Mouse (Mus musculus) C2C12 (cell line): ENCODE data around the gene Qpctl.

Experiments
- CEBPB ChIP-seq: IDR thresholded peaks from one replicate; pipeline ENCODE4 v1.6.1; 2011; ENCODE audit warnings: low read depth, mild to moderate bottlenecking, control low read depth, moderate library complexity
- CTCF ChIP-seq: IDR thresholded peaks from one replicate; pipeline ENCODE4 v1.5.1; 2011; ENCODE audit not compliant: control insufficient read depth, insufficient read depth, insufficient read length
- MYOD1 ChIP-seq: IDR thresholded peaks from one replicate; pipeline ENCODE4 v1.6.1; 2011; ENCODE audit warnings: low read depth; ENCODE audit not compliant: control insufficient read depth, insufficient read length
- MYOG ChIP-seq: IDR thresholded peaks from one replicate; pipeline ENCODE4 v1.6.1; 2011; ENCODE audit not compliant: control insufficient read depth, insufficient read length; ENCODE audit errors: extremely low read depth
- USF1 ChIP-seq: IDR thresholded peaks from one replicate; pipeline ENCODE4 v1.6.1; 2011; ENCODE audit warnings: low read depth, mild to moderate bottlenecking, control low read depth, moderate library complexity

- TF ChIP-seq CTCF (peak; percentile 77), CEBPB (no peak), MYOG (no peak), USF1 (peak; percentile 76), MYOD1 (no peak)
Observed at GRCm38 (mm10) chr7:19131324-19131848, 17.7 kb downstream of the Qpctl start.
